21 mouse cellular contexts compared by ENCODE assay signal in the genomic region with DNA sequence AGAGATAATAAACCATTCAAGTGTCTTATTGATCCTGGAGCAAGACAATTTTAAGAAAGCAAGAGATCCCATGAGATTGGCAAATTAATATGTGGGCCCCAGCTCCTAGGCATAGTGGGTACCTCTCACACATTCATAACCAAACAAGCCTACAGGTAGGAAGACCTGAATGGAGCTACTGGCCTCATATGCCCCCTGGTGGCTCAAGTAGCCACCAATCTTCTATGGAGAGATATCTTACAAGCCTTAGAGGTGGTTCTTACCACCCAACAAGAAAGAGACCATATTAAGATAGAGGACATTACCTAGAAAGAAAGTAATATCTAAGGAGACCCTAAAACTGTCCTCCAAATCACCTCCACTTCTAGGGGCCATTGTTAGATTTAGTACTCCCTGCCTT.
DNase-seq lines count a peak whose midpoint lies in the region; ATAC-seq lines count a peak whose summit lies in the region.
"Had no signal": no experiment of that assay in that cellular context is flagged by ENCODE, and none has a peak within 500 bp of the region (broad histone marks: within the 10 kb centered on the region; RNA-seq: fewer than 3 reads in every experiment).

No protein-coding gene starts in this region.

- no peak overlapping the region for H3K9ac ChIP-seq in midbrain, embryonic 11.5 days (ENCODE audit: low read length)
- H3K9ac ChIP-seq in midbrain, embryonic 13.5 days (replicated peaks): no peak overlapping the region
- H3K9ac ChIP-seq: embryonic facial prominence, embryonic 12.5 days; forebrain, embryonic 13.5 days; forebrain, embryonic 15.5 days; forebrain, postnatal 0 days had no signal

- H3K9me3 ChIP-seq in midbrain, embryonic 11.5 days (ENCODE audit: control insufficient read depth, low read length): no peaks in the 10 kb centered on the region
- H3K9me3 ChIP-seq in midbrain, embryonic 13.5 days: no peaks in the 10 kb centered on the region
- H3K9me3 ChIP-seq: embryonic facial prominence, embryonic 10.5 days; embryonic facial prominence, embryonic 12.5 days; forebrain, embryonic 13.5 days; forebrain, embryonic 15.5 days; G1E had no signal

- H3K36me3 ChIP-seq in midbrain, embryonic 11.5 days (ENCODE audit: control insufficient read depth, insufficient read depth, low read length): no peaks in the 10 kb centered on the region
- no peaks in the 10 kb centered on the region for H3K36me3 ChIP-seq in midbrain, embryonic 13.5 days
- H3K36me3 ChIP-seq: embryonic facial prominence, embryonic 10.5 days; embryonic facial prominence, embryonic 12.5 days; forebrain, embryonic 15.5 days; G1E had no signal

- peak; percentile 44 for DNase-seq in midbrain, embryonic 11.5 days (ENCODE audit: low spot score, missing footprints)
- DNase-seq in A20 (ENCODE audit: low read depth, low spot score): peak; percentile 57
- no peak for DNase-seq in thymus, postnatal 10 days (ENCODE audit: low spot score in 2 of 2)
- DNase-seq in retina, embryonic 14.5 days (ENCODE audit: low spot score): no peak
- DNase-seq: adrenal gland, adult 8-10 months; adrenal gland, postnatal 14 days; adrenal gland, postnatal 36 days; cerebellum, adult 11-12 months; cerebellum, adult 2 months; cerebellum, adult 9-10 months; cerebellum, postnatal 10 days; cerebellum, postnatal 25 days; forebrain, postnatal 0 days had no signal

- no peaks in the 10 kb centered on the region for H3K27me3 ChIP-seq in midbrain, embryonic 11.5 days (ENCODE audit: control insufficient read depth, insufficient read depth, low read length)
- no peaks in the 10 kb centered on the region for H3K27me3 ChIP-seq in midbrain, embryonic 13.5 days
- H3K27me3 ChIP-seq: embryonic facial prominence, embryonic 12.5 days; forebrain, embryonic 13.5 days; forebrain, embryonic 15.5 days; Patski had no signal

- H3K27ac ChIP-seq in midbrain, embryonic 11.5 days (ENCODE audit: low read depth, low read length): no peak overlapping the region
- H3K27ac ChIP-seq in midbrain, embryonic 13.5 days: no peak overlapping the region
- H3K27ac ChIP-seq: embryonic facial prominence, embryonic 10.5 days; embryonic facial prominence, embryonic 12.5 days; forebrain, embryonic 13.5 days; forebrain, embryonic 15.5 days had no signal

- no peak for ATAC-seq in midbrain, embryonic 11.5 days (ENCODE audit: low FRiP score)
- no peak for ATAC-seq in midbrain, embryonic 13.5 days
- ATAC-seq: activated CD4-positive, CD25-positive, alpha-beta regulatory T cell, adult 4 months; forebrain, embryonic 13.5 days; forebrain, embryonic 15.5 days; forebrain, postnatal 0 days; Patski had no signal

- no peaks in the 10 kb centered on the region for H3K4me1 ChIP-seq in midbrain, embryonic 11.5 days (ENCODE audit: control insufficient read depth, insufficient read depth, low read length)
- no peaks in the 10 kb centered on the region for H3K4me1 ChIP-seq in midbrain, embryonic 13.5 days (replicated peaks)
- H3K4me1 ChIP-seq: embryonic facial prominence, embryonic 10.5 days; embryonic facial prominence, embryonic 12.5 days; forebrain, embryonic 13.5 days; forebrain, embryonic 15.5 days had no signal

- no peak overlapping the region for H3K4me3 ChIP-seq in midbrain, embryonic 11.5 days (ENCODE audit: low read depth, low read length)
- no peak overlapping the region for H3K4me3 ChIP-seq in midbrain, embryonic 13.5 days (replicated peaks)
- H3K4me3 ChIP-seq: embryonic facial prominence, embryonic 10.5 days; embryonic facial prominence, embryonic 12.5 days; forebrain, embryonic 13.5 days; forebrain, embryonic 15.5 days had no signal

- H3K4me2 ChIP-seq in midbrain, embryonic 11.5 days: no peak overlapping the region
- no peak overlapping the region for H3K4me2 ChIP-seq in midbrain, embryonic 13.5 days (replicated peaks)
- H3K4me2 ChIP-seq: embryonic facial prominence, embryonic 12.5 days; forebrain, embryonic 13.5 days; forebrain, embryonic 15.5 days had no signal

Comparison
In these comparisons a context has a peak if more than half of its experiments do, and no peak if none do; other contexts are left out.
1. DNase-seq: peak in midbrain, embryonic 11.5 days (single experiment) and A20 (single experiment); none in thymus, postnatal 10 days (0 of 2) and retina, embryonic 14.5 days (single experiment).